Mouse (Mus musculus) stomach, postnatal 0 days (tissue): Measurements from ENCODE around the gene Kiss1r.
A peak's percentile ranks its signal among the peaks of the same experiment; 100 is the strongest.

ENCODE experiments used
- CTCF ChIP-seq: IDR thresholded peaks from 2 replicates; pipeline ENCODE4 v1.5.1; 2016; ENCODE audit warnings: antibody characterized with exemption, low read depth, mild to moderate bottlenecking, moderate library complexity
- EP300 ChIP-seq: optimal IDR thresholded peaks from 2 replicates; pipeline ENCODE3; 2016; ENCODE audit warnings: antibody characterized with exemption

DNA sequence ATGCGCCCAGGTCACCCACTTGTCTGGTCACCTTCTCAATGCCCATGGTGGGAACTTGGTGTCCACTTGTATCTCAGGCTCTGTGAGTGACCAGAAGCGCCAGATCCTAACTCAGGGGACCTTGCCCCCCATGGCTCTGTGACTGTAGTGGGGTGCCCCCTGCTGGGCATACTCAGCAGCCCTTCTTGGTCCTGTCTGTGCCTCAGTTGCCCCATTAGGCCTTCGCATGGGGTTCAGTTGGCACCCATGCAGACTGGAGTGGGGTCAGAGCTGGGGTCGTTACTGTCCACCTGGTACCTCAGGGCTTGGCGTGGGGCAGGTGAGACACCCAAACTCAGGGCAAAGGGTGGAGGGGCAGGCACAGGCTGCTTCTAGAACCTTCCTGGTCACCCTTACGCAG, 37.2 kb downstream of the Kiss1r start:
- TF ChIP-seq EP300 = no peak
- TF ChIP-seq CTCF = peak; percentile 79
